Mouse (Mus musculus): ENCODE measurements at regions not wholly inside any gene's neighbourhood (a gene's known extent, or its start where the extent isn't known, plus 50 kb on each side); places are given as distances from the start of the nearest gene placed in this dataset.

DNA sequence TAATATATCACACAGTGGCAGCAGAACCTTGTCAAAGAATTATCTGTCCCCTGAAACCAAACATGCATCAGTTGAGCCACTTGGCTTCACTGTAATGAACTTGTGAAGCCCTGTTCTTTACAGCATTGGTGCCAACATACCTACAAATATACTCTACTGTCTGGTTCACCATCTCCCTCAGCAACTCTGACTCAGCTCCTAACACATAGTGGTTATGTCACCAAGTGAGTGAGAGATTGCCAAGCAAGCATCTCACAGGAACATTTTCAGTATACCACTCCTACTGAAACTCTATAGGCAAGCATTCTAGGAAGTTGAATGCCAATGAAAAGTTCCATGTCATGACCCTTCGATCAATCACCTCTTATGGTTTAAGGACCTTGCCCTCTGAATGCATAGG is 321.2 kb upstream of the Pabpc6 start:
- no peak for DNase-seq

DNA sequence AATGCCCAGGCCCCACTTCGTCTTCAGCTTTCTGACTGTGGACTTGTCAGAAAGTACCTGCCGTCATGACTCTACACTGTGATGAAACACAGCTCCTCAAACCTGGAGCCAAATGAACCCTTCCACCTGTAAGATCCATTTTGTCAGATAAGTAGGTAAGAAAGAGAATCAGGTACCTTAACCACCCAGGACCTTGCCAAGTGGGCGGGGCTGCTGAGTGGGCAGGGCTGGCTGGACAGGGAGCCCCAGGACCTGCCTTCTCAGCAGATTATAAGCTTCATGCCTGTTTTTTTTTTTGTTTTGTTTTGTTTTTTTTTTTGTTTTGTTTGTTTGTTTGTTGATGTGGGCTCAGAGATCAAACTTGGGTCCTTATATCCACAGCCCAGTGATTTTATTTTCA is 311.8 kb upstream of the Pabpc6 start:
- DNase-seq = no peak

DNA sequence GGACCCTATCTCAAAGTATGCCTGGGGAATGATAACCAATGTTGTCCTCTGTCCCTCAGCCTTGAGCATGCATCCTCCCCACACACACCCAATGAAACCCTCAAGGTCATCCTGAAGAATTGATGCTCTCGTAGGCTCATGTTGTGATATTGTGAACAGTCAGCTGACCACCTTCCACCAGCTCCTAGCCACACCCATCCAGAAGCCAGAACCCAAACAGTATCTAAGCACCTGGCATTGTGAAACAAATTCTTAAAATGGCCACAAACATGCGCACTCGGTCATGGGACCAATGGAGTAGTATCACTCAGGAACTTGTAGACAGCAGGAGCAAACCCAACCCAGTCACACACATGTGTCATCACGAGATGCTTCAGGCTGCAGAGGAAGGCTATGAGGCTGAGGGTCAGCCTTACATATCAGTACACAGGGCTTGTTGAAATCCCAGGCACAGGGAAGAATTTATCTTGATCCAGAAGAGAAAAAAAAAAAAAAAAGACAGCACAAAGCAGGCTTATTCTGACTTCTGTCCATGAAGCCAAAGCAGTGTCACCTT is 307.4 kb upstream of the Pabpc6 start:
- DNase-seq = no peak

DNA sequence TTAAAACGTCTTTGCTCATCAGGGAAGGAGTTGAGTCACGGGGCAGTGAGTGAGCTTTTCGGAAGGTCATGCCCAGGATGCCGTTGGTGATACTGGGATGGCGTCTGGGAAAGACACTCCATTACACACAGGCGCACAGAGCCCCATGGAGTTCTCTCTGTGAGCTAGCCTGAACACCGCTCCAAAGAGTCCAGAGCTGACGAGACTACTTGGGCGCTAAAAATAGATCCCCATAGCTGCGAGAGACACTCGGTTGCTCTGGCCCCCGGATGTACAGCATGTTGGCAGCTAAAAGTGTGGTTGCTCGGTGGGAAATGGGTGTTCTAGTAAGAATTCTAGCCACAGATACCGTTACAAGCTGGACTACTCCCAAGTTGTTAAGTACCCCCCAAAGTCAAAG is 306.5 kb upstream of the Pabpc6 start:
- no peak for DNase-seq

DNA sequence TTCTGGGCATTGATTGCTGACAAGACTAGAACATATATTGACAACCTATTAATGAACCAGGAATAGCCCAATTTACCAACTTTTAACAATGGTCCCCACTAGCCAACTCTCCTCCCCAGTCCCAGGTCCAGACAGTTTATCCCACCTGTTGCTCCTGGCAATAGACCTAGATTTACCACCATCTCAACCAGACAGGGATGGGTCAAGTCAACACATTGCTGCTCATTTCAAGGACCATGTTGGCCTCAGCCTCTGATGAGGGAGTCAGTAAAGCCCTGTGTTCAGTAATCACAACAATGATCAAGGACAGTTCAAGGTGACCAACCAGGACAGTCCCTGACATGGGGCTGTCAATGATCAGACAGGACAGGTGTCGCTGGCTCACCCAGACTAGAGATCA is 305.6 kb upstream of the Pabpc6 start:
- DNase-seq = no peak

DNA sequence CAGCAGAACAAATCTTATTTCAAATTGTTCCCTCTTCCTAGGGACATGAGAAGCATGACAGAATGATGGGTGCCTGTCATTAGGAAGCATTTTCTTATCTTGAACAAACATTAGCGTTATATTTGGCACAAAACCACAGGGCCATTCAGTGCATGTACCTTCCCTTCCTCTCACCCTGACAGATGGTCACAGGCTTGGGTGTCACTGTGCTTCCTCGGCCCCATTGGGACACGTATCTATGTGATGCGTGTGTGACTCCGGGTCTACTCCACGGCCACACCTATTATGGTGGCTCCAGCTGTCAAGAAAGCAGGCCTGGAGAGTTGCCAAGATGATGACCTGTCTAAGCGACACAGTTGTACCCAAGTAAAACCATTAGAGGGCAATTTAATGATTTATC is 298.5 kb upstream of the Pabpc6 start:
- no peak for DNase-seq

DNA sequence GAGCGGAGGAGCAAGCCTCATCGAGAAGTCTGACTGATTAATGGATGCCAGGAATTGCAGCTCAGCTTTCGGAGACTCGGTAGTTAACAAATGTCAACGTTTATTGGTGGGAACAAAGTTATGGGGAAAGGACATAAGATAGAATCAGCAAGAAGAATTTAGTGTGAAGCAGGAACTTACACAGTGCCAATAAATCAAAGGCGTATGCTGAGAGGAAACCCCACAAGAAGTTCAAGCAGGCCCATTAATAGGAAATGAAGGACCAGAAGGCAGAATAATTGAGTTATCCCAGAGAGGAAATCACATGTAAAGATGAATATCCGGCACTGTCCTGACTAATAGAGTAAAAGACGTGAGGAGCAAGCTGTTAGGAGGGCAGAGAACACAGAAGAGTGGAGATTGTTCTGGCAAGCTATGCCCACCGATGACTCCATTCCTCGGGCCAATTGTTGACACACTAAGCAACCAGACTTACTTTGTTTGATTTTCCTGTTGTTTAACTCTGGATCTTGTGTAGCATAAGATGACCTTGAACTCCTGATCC is 293.4 kb upstream of the Pabpc6 start:
- DNase-seq = no peak

DNA sequence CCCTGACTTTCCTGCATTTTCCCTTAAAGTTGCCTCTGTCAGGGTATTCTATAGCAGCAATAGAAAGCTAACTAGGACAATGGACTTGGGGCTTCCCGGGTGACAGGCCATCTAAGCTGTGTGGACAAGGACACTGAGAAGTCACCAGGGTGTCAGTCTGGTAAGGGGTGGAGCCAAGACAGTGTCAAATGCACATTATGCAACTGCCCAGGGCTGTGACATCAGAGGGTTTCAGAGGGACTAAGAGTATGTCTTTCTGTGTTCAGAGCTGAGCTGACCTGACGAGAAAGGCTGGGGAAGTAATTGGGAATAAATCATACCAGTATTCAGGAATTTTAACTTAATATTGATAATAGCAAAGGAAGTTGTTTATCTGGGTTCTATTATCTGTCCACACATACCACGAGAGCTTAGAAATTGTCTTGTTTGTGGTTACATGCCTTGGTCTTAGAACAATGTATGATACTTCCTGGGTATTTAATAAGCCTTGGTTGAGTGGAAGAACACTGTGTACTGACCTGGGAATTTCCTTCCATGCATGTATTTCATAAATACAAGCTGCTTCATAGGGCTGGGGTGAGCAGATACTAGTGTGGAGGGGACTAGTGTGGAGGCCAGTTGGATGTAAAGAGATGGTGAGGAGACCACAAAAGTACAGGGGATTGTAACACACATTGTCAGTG is 279.6 kb upstream of the Pabpc6 start:
- no peak for DNase-seq

DNA sequence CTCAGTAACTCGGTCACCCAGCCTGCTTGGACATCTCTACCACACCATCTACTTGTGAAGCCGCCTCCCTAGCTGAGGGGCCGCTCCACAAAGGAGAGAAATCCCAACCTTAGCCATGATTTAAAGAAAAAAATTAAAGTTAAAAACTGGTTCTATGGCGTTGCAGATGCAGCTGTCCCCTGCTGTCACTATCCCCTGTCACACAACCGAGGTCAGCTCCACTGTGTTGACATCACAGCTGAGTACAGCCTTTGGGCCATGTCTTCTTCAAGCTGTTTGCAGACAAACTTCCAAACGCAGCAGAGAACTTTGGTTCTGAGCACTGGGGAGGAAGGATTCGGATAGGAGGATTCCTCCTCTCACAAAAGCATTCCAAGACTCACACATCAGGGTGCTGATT is 278.1 kb upstream of the Pabpc6 start:
- no peak for DNase-seq

DNA sequence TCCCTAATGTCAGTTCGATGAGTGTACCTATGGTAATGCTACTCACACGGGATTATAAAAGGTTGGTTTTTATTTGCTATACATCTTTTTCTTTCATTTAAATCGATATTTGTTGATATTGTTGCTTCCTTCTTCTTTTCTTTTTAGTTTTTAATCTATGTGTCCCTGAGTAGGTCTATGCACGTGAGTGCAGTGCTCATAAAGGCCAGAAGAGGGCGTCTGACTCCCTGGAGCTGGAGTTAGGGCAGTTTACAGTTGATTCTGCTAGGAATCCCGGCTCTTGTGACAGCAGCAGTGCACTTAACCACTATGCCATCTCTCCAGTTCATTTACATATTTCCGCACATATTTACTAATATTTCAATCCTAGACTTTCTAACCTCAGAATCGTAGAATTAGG is 275.0 kb upstream of the Pabpc6 start:
- no peak for DNase-seq

DNA sequence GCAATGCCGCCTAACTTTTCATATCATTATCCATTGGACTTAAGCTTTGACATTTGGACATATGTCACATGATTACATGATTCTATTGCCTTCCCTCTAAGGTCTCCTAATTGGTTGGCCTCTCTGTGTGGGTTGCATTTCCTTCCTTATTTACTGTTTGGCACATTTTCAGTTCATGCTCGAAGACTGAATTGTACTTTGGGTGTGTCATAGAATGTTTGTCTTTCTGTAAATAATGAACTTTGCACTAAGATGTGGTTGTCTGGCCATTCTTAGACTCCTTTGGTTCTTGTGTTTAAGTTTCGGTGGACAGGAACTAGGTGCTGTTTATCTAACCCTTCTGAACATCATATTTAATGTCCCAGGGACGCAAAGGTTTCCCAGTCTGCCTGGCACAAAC is 272.7 kb upstream of the Pabpc6 start:
- DNase-seq = no peak

DNA sequence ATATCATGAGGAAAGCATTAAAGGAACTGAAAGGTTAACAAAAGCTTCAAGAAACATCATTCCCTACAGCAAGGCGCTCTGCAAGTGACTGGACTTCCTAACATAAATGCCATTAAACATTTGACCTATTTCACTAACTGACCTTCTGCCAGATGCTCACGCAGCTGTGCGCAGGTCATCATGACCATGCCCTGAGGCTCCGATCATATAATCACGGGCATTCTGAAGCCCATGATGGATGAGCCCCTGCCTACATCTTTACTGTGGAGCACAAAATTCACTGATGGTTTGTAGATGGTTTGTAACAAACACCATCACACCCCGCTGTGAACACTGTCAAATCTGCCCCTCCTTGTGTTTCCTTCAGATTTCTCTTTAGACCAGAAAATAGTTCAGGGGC is 270.1 kb upstream of the Pabpc6 start:
- DNase-seq = no peak

DNA sequence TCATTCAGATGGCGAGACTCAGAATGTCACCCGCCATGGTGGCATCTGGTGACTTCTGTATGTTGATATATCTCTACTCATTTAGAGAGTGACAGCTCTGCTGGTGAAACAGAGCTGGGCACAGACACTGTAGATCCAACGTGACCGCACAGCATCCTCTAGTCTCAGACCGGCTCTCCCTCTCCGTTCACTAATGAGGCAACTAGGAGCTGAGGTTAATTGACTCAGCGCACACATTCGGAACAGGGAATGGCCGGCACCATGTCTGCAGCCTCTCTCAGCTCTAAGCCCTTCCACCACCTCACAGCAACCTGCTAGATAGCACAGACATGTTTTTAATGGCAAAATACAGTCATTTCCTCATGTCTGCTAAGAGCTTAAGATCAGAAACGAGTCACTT is 268.9 kb upstream of the Pabpc6 start:
- DNase-seq = no peak

DNA sequence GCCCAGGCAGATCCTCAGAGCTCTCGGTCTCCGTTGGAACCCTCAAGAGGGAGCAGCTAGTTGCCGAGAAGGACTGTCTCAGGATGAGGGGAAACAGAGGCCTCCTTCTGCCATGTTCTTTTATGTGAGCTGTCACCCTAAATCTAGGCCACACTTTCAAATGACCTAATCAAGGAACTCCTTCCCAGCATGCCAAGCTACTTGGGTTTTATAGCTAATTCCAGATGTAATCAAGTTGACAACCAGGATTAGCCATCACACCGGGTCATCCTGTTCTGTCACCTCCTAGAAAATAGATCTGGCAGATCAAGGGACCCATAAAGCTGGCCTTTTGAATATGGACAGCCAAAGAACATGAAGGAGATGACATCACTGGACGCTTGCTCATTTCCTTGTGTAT is 267.7 kb upstream of the Pabpc6 start:
- DNase-seq = no peak

DNA sequence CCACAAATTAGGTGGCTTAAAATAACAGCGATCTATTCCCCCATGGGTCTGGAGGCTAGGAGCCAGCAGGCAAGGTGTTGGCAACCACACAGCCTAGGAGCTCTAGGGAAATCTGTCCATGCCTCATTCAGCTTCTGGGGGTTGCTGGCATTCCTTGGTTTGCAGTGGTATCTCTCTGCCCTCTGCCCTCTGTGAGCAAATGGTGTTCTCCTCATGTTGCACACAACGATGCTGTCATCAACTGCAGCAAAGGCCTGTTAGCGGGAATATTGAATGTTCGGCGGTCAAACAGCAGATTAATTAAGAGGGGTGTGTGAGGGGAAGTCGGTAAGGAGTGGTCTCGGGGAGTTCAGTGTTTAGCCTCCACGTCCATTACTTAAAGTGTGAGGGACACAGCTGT is 262.7 kb upstream of the Pabpc6 start:
- DNase-seq = no peak

DNA sequence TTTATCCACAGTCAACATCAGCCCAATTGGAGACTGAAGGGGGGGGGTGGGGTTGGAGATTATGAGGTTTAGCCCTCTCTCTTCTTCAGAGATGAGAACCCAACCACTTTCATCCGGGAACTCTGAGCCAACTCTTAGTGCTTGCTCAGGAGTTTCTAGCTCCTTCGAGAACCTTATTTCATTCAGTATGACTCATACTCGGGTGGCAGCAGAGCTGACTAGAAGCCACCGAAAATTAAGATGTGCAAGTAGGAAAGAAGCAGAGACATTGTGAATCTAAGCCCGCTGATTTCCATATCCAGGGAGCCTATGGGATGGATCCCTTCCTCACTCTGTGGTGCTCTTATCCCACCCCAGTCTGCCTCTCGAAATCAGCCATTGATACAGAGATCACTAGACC is 262.0 kb upstream of the Pabpc6 start:
- no peak for DNase-seq

DNA sequence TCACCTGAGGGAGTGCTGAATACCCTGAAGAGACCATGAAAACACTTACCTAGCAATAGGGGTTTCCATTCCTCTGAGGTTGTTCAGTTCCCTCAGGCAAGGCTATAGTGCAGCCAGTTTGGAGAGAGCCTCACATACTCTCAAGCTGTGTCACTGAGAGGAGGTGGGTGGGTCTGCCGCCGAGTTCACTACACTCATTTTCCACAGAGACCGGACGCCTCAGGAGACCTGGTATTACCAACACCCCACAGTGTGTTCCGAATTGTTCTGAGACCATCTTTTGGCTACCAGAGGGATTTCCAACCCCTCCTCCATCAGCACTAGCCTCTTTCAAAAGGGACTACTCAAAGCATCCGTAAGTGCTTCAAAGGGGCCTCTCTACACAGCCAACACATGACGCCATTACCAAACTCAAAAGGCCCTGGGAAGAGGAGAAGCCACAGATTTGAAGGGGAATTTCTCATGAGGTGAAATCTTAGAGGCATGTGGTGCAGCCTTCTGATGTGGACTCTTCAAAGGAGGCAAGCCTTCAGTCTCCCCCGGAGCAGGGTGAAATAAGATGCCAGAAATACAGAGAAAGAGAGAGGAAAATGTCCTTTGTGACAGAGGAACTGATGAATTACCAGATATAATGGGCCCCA is 260.1 kb upstream of the Pabpc6 start:
- no peak for DNase-seq

DNA sequence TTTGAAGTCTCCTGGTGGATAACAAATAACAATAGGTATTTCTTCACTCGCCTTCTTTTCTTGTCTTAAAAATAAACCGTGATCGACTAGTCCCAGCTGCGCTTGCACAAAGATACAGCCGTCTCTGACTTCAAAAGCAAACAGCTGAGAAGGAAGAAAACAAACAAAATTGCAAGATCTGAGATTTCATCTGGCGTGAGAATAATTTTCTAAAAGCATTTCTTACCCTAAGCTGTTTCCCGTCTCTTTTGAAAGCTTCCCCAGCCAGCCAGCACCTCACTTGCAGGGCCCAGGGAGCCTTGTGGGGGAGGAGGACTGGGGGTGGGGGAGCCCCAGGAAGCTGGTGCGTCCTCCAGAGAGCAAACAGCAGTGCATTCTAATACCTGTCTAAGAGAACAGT is 258.2 kb upstream of the Pabpc6 start:
- no peak for DNase-seq

DNA sequence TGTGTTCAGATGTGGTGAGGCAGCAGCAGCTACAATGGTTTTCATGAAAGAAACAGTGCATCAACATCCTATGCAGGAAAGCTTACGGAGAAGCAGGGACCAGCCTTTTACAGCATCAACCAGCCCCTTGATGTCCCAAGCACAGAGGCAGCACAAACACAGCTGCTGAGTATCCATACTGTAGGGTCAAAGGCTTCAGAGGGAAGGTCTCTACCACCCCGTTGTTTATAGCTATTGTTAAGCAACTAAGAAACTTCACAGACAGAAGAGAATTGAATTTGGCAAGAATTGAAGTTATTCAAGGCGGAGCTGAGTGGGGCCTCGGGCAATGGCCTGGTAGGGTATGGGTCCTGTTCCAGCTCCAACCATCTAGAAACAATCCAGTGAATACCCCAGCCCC is 256.8 kb upstream of the Pabpc6 start:
- DNase-seq = no peak

DNA sequence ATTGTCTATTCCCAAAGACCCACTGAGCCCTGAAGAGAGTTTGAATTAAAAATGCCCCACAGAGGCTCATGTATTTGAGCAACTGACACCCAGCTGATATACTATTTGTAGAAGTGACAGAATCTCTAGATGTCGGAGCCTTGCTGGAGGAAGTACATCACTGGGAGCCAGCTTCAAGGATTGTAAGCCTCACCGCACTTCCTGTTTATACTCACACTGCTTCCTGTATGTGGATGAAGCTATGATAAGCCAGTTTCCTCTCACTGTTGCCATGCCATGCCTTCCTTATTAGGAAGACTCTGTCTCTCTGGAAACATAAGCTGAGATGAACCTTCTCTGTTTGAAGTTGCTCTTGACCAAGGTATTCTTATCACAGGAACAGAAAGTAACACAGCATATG is 251.8 kb upstream of the Pabpc6 start:
- DNase-seq = no peak

DNA sequence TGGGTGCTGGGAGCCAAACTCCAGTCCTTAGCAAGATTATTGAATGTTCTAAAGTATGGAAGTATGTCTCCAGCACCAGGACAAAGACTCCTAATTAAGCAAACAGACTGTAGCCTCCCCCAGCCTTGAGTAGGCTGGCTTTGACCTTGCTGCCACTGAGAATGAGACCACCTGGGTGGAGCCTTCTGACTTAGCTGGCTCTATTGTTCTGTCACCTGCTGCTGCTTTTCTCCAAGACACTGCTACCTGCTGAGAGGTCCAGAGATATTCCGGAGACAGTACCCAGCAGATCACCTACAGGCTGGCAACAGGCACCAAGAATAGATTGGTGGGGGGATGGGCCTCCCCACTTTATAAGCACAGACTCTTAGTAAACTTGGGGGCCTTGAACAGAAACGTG is 247.5 kb upstream of the Pabpc6 start:
- DNase-seq = no peak

DNA sequence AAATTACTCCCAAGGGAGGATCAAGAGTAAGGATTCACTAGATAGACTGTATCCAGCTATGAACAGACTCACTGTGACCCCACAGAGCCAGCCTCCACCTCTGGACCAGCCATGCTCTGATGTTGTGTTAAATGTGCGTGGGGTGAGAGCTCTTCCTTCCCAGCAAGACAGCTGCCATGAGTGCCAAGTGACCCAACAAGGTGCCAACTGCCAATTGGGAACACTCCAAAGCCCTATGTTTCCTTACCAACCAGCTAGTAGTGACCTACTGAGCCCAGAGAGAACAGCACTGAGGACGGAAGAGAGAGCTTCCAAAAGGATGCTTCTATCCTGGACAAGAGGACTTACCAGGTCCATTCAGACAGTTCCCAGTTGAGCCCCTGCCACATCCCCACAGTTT is 241.3 kb upstream of the Pabpc6 start:
- no peak for DNase-seq

DNA sequence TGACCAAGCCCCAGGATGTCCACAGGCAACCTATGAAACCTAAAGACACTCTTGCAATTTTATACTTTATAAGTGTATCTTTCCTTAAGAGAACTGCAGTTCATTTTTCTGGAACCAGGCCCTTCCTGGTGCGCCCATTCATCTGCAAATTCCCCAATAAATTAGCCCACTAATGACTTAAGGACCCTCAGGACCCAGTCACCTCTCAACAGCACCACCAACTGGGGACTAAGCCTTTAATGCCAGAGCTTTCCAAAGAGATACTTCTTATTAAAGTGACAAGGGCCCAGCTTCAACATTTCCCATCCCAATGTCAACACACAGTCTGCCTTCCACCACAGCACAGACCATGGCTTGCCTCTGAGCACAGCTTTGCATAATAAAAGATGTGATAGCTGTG is 237.6 kb upstream of the Pabpc6 start:
- DNase-seq = no peak
